Mouse (Mus musculus): ENCODE results near the gene Hk1. TPM values are rescaled to one million over a fixed set of nuclear protein-coding genes. Genes with fewer than 3 reads are reported as not detected.

Gene Hk1
- polyA plus RNA-seq, 1 experiment, result 45.1 TPM

DNA sequence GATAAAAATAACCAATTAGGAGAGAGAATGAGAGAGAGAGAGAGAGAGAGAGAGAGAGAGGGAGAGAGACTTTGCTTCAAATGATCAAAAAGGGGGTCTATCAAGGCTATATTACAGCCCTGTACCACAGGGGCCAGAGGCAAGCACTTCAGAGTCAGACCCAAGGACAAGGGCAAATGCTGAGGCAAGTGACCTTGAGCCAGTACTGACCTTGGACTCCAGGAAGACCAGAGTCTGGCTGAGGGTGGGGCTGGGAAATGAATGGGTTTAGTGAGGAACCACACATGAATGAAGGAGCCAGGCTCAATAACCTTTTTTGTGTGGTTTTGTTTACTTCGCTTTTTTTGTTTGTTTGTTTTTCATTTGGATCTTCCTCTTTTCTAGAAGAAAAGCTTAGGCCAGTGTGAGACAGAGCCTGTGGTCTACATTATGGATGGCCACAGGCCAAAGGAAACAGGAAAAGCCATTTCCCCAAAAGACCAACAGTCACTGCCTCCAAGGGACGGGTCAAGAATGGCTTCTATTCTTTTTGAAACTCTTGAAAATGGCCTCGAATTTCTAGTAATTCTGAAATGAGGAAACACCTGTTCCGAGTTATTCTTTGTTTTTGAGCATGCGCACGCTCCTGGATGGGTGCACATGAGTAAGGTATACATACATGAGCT is 92.1 kb downstream of the Hk1 start:
- TF ChIP-seq POLR2A (IDR thresholded peaks at IDR 0.05; ENCODE audit: borderline replicate concordance, low read depth, low read length) (no peak), CTCF (IDR thresholded peaks at IDR 0.05; ENCODE audit: low read depth, low read length) (no peak)
- Histone ChIP-seq H3K4me1 (ENCODE audit: control insufficient read depth, insufficient read depth, low read length) (peaks cover 9% of the 10 kb centered on the region), H3K4me3 (ENCODE audit: insufficient read depth, low read length) (no peak overlapping the region), H3K27ac (ENCODE audit: insufficient read depth, low read depth, low read length) (peak overlapping the region; percentile 4)

DNA sequence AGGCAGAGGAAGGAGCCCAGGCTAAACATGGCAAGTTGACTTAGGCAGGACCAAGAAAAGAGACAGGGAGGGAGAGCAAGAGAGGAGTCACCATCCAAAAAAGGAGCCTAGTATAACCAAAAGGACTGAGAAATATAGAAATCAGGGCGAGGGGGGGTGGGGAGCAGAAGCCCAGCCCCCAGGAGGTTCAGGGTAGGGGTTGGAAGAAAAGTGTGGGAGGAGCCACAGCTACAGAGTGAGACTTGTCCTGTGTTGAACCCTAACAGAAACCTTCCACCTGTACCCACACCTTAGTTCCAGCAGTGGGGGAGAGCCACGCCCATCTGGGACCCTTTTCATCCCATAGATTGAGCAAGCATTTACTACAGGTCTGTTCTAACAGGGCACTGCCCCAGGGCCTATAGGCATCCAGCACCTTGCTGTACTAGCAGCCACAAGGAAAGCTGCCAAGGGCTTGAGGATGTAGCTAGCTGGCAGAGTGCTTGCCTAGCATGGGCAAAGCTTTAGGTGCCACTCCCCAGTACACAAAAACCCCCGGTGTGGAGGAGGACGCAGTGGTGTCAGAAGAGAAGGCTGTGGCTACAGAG is 96.4 kb downstream of the Hk1 start:
- H3K4me1 ChIP-seq (ENCODE audit: control insufficient read depth, insufficient read depth, low read length), result peaks cover 8% of the 10 kb centered on the region
- no peak overlapping the region for H3K27ac ChIP-seq (ENCODE audit: insufficient read depth, low read depth, low read length)
- TF ChIP-seq CTCF (IDR thresholded peaks at IDR 0.05; ENCODE audit: low read depth, low read length), result no peak
- TF ChIP-seq POLR2A (IDR thresholded peaks at IDR 0.05; ENCODE audit: borderline replicate concordance, low read depth, low read length), result no peak
- H3K4me3 ChIP-seq (ENCODE audit: insufficient read depth, low read length), result no peak overlapping the region

DNA sequence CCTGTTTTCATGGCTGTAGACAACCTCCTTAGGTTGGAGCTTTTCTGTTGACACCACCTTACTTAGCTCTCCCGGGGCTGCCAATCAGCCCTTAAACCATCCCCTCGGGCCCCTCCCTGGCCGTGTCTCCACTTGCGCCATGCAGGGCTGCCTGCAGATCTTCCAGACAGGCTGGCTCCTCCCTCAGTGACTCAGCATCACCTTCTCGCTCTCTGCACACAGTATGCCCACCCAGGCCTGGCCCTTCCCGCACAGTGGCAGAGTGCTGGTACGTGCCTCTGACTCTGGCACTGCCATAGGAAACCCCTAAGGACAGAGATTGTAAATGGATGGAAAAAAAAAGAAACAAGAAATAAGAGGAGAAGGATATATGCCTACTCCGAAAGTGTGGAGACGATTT is 96.9 kb downstream of the Hk1 start:
- H3K4me1 ChIP-seq (ENCODE audit: control insufficient read depth, insufficient read depth, low read length), result peaks cover 3% of the 10 kb centered on the region
- H3K27ac ChIP-seq (ENCODE audit: insufficient read depth, low read depth, low read length), result no peak overlapping the region
- TF ChIP-seq CTCF (IDR thresholded peaks at IDR 0.05; ENCODE audit: low read depth, low read length) (no peak), POLR2A (IDR thresholded peaks at IDR 0.05; ENCODE audit: borderline replicate concordance, low read depth, low read length) (no peak)
- H3K4me3 ChIP-seq (ENCODE audit: insufficient read depth, low read length), result no peak overlapping the region

DNA sequence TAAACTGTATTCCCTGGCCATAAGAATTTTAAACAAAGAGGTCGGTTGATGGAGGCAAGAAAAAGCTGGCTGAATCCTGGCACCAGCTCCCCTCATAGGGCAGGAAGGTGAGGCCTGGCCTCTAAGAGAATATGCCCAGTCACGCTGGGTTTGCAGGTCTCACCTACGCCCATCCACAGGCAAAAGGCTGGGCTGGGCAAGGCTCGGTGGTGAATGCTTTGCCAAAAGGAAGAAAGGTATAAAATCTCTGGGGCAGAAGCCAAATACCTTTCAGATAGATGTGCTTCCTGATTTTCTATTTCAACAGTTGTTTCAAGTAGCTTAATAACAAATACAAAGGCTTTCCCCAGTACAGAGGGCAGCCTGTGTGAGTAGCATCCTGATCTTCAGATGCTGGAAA is 100.0 kb downstream of the Hk1 start:
- Histone ChIP-seq H3K4me1 (ENCODE audit: control insufficient read depth, insufficient read depth, low read length) (no peaks in the 10 kb centered on the region), H3K4me3 (ENCODE audit: insufficient read depth, low read length) (no peak overlapping the region), H3K27ac (ENCODE audit: insufficient read depth, low read depth, low read length) (no peak overlapping the region)
- TF ChIP-seq CTCF (IDR thresholded peaks at IDR 0.05; ENCODE audit: low read depth, low read length), result no peak
- no peak for TF ChIP-seq POLR2A (IDR thresholded peaks at IDR 0.05; ENCODE audit: borderline replicate concordance, low read depth, low read length)

DNA sequence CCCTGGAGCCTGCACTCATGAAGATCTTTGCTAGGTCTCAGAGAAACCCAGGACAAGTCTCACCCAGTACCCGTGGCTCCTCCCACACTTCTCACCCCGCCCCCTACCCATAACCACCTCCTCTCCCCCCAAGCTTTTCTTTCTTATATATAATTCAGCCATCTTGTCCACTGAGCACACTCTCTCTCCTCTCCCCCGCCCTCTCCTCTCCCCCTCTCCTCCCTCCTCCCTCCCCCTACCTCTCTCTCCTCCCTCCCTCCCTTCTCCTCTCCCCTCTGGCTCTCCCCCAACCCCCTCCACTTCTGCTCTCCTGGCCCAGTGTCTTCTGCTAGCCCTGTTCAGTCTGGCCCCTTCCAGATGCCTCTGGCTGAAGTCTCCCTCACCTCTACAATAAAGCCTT is 100.6 kb downstream of the Hk1 start:
- Histone ChIP-seq H3K27ac (ENCODE audit: insufficient read depth, low read depth, low read length) (no peak overlapping the region), H3K4me1 (ENCODE audit: control insufficient read depth, insufficient read depth, low read length) (no peaks in the 10 kb centered on the region), H3K4me3 (ENCODE audit: insufficient read depth, low read length) (no peak overlapping the region)
- TF ChIP-seq CTCF (IDR thresholded peaks at IDR 0.05; ENCODE audit: low read depth, low read length), result no peak
- TF ChIP-seq POLR2A (IDR thresholded peaks at IDR 0.05; ENCODE audit: borderline replicate concordance, low read depth, low read length), result no peak

DNA sequence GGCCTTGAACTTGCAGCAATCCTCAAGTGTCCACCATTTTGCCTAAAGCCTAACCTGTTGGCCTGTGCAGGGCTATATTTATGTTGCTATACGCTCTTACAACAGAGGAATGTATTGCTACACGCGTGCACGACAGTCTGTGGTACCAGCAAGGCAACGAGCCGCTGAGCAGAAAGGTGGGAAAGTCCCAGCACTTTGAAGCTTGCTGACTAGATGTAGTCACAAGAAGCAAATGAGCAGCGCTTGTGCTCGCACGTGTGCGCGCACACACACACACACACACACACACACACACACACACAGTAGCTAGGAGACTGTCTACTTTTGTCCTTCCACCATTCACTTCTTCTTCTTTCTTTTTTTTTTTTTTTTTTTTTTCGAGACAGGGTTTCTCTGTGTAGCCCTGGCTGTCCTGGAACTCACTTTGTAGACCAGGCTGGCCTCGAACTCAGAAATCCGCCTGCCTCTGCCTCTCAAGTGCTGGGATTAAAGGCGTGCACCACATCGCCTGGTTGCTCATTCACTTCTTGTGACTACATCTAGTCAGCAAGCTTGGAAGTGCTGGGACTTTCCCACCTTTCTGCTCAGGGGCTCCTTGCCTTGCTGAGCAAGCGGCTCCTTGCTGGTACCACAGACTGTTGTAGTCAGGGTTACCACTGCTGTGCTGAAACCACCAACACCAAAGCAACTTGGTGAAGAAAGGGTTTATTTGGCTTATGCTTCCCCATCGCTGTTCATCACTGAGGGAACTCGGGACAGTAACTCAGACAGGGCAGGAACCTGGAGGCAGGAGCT is 102.0 kb downstream of the Hk1 start:
- Histone ChIP-seq H3K4me3 (ENCODE audit: insufficient read depth, low read length) (no peak overlapping the region), H3K27ac (ENCODE audit: insufficient read depth, low read depth, low read length) (no peak overlapping the region), H3K4me1 (ENCODE audit: control insufficient read depth, insufficient read depth, low read length) (no peaks in the 10 kb centered on the region)
- no peak for TF ChIP-seq POLR2A (IDR thresholded peaks at IDR 0.05; ENCODE audit: borderline replicate concordance, low read depth, low read length)
- no peak for TF ChIP-seq CTCF (IDR thresholded peaks at IDR 0.05; ENCODE audit: low read depth, low read length)

DNA sequence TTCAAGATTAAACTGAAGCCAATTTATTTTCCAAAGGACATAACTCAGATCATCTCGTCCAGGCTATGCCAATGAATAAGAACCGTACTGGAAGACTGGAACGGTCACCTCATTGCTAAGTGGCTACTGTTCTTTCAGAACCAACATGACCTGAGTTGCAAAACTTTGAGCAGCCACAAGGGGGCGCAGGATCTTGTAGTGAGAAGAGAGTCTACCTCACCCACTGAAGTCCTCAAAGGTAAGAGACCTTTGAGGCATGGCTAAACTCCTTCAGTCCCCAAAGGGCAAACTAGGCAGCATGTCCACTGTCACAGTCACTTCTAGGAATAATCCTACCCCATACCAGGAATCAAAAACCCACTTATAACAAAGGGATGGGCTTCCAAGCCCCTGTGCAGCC is 104.5 kb downstream of the Hk1 start:
- TF ChIP-seq POLR2A (IDR thresholded peaks at IDR 0.05; ENCODE audit: borderline replicate concordance, low read depth, low read length), result no peak
- no peak for TF ChIP-seq CTCF (IDR thresholded peaks at IDR 0.05; ENCODE audit: low read depth, low read length)
- Histone ChIP-seq H3K4me3 (ENCODE audit: insufficient read depth, low read length) (no peak overlapping the region), H3K27ac (ENCODE audit: insufficient read depth, low read depth, low read length) (no peak overlapping the region), H3K4me1 (ENCODE audit: control insufficient read depth, insufficient read depth, low read length) (no peaks in the 10 kb centered on the region)

DNA sequence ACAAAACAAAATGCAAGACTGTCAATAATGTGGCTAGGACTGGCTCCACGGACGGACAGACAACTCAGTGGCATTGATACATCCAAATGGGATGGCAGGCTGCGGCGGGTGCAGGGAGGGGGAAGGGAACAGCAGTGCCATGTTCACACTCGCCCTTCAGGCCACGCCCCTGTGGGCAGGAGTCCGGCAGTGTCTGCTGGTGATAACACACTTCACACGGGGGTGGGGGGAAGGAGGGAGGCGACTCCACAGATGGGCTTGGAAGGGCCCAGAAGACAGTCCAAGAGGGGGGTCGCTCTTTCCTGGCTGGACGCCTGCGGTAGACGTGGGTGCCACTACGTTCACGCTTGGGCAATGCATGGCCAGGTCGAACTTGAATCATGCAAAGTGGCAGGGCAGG is 110.4 kb downstream of the Hk1 start:
- H3K4me3 ChIP-seq (ENCODE audit: insufficient read depth, low read length), result no peak overlapping the region
- no peaks in the 10 kb centered on the region for H3K4me1 ChIP-seq (ENCODE audit: control insufficient read depth, insufficient read depth, low read length)
- H3K27ac ChIP-seq (ENCODE audit: insufficient read depth, low read depth, low read length), result no peak overlapping the region
- TF ChIP-seq CTCF (IDR thresholded peaks at IDR 0.05; ENCODE audit: low read depth, low read length), result no peak
- TF ChIP-seq POLR2A (IDR thresholded peaks at IDR 0.05; ENCODE audit: borderline replicate concordance, low read depth, low read length), result no peak

DNA sequence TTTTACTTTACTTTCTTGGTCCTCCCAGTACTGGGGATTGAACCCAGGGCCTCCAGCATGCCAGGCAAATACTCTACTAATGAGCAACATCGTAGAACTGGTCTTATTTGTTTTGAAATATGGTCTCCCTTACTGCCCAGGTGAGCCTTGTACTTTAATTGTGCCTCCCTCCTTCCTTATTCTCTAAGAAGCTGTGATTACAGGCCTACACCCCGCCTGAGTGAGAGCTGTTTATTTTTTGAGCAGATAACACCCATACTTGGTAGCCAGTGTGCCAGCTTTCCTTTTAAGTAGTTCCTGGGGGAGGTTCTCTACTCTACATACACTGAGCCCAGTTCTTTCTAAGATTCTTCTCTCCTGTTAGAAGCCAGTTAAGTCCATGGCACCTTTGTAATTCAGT is 115.4 kb downstream of the Hk1 start:
- Histone ChIP-seq H3K27ac (ENCODE audit: insufficient read depth, low read depth, low read length) (no peak overlapping the region), H3K4me1 (ENCODE audit: control insufficient read depth, insufficient read depth, low read length) (no peaks in the 10 kb centered on the region), H3K4me3 (ENCODE audit: insufficient read depth, low read length) (no peak overlapping the region)
- TF ChIP-seq POLR2A (IDR thresholded peaks at IDR 0.05; ENCODE audit: borderline replicate concordance, low read depth, low read length), result no peak

Data from bone marrow macrophage, adult 2 months (primary cell).